Mouse (Mus musculus): ENCODE measurements around the gene Gm10842. TPM values are rescaled to one million over a fixed set of nuclear protein-coding genes. Genes with fewer than 3 reads are reported as not detected.
"Not testable (repeated sequence)": the region's sequence is repeated elsewhere in the genome, so short reads cannot be mapped to it uniquely, and the experiment has no call there.

Gene Gm10842
- polyA plus RNA-seq (2012; rRNA removed), result not detected in 2 replicates

- DNase-seq (ENCODE audit: low read depth), result no peak
Measured at GRCm38 (mm10) chr11:105146593-105146992, at the start of gene Gm10842. Gene Gm10842 (plus strand): TSS chr11:105146893.

DNA sequence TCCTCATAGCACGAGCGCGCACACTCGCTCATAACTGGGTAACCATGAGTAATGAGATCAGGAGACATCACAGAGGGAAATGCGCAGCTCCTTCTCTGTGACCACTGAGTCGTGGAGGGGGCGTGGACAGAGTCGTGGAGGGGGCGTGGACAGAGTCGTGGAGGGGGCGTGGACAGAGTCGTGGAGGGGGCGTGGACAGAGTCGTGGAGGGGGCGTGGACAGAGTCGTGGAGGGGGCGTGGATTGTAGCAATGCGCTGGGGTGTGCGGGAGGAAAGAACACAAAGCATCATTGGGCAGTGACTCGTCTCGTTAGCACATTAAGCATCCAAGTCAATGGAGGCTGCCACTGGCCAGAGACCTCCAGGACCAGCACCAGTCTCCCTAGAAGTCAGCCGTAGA is 34.2 kb upstream of the Gm10842 start:
- DNase-seq (ENCODE audit: low read depth), result not testable (repeated sequence)

DNA sequence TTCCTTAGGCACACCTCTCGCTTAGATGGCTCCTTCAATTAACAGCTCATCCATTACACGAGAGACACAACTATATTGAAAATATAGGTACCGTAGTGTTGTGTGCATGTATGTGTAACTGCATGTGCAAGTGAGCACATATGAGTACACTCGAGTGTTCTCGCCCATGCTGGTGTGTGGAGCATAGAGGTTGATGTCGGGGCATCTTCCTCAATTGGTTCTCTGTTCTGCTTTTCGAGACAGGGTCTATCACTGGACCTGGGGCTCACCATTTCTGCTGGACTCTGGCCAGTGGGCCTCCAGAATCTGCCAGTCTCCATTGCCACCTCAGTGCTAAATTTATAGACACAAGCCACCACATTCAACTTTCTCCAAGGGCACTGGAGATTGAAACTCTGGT is 28.9 kb upstream of the Gm10842 start:
- DNase-seq (ENCODE audit: low read depth), result no peak

GRCm38 (mm10) chr11:105120551-105121061 is 26.1 kb upstream of the Gm10842 start:
- DNase-seq (ENCODE audit: low read depth), result no peak

GRCm38 (mm10) chr11:105121792-105122191 is 24.9 kb upstream of the Gm10842 start:
- DNase-seq (ENCODE audit: low read depth), result not testable (repeated sequence)

DNA sequence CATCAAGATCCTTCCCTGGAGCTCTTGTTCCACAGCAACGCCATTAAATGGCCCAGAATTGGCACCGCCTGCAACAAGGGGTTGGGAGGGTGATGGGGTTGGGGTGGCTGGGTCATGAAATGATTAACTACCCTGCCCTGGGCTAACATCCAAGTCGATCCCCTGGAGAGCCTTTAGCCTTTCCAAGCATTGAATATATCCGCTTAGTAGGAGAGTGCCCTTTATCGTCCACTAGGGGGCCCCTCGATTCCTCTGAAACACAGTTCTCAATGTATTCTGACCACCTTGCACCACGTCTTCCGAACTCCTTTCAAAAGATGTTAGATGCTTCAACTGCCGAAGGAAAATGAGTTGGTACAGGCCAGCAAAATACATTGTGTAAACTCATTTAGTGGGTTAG is 22.7 kb upstream of the Gm10842 start:
- DNase-seq (ENCODE audit: low read depth), result no peak

DNA sequence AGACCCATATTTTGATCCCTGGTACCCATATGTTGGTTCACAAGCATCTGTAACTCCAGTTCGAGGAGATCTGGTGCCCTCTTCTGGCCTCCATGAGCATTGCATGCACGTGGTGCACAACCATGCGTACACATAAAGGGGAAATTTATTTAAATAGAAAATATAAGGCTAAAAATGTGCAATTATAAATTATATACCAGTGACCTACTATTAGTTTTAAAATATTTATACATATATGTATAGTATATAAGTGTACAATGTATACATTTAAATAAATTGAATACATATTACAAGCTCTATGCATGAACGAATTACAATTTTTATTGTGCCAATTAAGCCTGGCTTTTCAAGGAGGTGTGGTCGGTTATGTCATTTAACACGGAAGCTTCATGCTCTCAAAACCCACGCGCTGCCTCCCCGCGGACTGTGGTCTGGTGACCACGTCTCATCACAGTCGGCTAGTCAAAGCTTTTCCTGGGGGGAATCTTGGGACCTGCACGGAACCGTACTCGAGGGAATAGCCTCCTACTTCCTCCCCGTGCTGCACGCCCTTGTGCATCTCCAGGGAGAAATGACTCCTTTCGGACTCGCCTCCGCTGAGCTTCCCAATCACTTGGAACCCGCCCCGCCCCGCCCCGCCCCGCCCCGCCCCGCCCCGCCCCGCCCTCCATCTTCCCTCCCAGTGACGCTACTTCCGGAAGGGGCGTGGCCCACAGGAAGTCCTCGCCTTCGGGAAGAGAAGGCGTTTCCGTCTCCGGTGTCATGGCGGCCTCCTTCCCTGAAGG is 20.8 kb upstream of the Gm10842 start, which contains the start of gene Mettl2:
Mettl2 (plus strand) TSS at position 691 of the 785 bp plus-strand sequence.
- peak; percentile 28 for DNase-seq (ENCODE audit: low read depth)

DNA sequence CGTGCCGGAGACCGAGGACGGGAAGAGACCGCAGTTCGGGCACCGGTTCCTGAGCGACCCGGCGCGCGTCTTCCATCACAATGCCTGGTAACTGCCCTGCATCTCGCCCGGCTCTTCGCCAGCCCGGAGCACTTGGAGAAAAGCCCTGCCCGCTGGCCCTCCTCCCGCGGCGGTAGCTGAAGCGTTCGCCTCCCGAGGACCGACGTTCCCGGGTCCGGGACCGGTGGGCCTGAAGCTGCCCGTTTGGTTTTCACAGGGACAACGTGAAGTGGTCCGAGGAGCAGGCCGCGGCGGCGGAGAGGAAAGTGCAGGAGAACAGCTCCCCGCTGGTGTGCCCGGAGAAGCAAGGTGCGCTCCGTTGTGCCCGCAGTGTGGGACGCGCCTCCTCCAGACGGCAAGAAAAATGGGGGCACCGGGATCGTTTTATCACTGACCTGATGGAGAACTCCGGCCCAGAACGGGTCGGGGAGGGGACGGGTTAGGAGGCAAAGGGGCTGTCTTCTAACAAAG is 20.1 kb upstream of the Gm10842 start:
- no peak for DNase-seq (ENCODE audit: low read depth)

DNA sequence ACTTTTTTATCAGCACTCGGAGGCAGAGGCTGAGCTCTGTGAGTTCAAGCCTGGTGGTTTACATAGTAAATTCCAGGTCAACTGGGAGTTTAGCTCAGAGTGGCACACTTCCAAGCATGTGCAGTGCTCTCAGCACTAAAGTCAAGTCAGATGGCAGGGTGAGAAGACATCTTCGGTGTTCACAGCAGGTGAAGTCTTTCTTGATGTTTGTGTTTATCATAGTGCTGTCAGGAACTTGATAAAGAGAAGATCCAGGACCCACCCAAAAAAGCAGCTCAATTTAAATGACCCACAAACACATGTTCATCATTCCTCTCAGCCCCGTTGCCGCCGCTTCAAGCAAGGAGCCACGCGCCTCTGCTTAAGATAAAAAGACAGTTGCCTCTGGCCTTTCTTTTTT is 11.0 kb upstream of the Gm10842 start:
- DNase-seq (ENCODE audit: low read depth), result no peak

DNA sequence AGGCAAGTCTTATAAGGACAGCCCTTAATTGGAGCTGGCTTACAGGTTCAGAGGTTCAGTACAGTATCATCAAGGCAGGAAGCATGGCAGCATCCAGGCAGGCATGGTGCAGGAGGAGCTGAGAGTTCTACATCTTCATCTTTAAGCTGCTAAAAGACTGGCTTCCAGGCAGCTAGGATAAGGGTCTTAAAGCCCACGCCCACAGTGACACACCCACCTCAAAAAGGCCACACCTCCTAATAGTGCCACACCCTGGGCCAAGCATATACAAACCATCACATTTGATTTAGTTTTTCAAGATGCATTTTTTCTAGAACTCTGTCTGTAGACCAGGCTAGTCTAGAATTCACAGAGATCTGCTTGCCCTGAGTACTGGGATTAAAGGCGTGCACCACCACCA is 9.4 kb upstream of the Gm10842 start:
- not testable (repeated sequence) for DNase-seq (ENCODE audit: low read depth)

- not testable (repeated sequence) for DNase-seq (ENCODE audit: low read depth)
Measured at GRCm38 (mm10) chr11:105140512-105140911, 6.2 kb upstream of the Gm10842 start.

DNA sequence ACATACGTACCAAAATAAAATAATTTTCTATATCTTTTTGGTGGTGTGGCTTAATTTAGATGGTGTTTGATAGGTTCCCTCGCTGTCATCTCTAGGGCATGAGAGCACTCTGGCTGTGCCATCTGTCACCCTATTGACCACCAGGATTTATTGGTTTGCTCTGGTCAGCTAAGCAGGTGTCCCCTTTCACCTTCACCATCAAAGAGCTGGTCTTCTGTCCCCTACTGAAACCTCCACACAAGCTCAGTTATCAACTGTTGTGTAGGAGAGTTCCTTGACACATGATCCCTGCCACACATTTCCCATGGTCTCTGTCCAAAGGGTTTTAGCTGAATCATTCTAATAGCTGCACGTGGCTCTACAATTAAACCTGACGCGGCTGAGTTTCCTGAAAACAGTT is 5.6 kb upstream of the Gm10842 start:
- no peak for DNase-seq (ENCODE audit: low read depth)

- DNase-seq (ENCODE audit: low read depth), result no peak
Measured at GRCm38 (mm10) chr11:105143564-105143963, 3.1 kb upstream of the Gm10842 start.

DNA sequence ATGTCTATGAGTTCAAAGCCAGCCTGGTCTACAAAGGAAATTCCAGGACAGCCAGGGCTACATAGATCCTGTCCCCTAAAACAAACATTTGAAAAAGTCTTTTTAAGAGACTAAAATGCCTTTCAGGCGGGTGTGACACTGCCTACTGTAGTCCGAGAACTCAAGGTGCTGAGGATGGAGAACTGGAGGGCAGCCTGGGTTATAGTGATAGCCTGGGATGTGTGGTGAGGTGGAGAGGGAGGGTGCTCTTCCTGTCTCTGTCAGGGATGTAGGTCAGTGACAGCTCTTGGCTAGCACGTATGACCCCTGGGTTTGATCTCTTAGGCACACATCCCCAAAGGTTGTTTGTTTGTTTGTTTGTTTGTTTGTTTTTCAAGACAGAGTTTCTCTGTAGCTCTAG is 2.6 kb upstream of the Gm10842 start:
- no peak for DNase-seq (ENCODE audit: low read depth)

- DNase-seq (ENCODE audit: low read depth), result no peak
Measured at GRCm38 (mm10) chr11:105144508-105145210, 2.0 kb upstream of the Gm10842 start.

DNA sequence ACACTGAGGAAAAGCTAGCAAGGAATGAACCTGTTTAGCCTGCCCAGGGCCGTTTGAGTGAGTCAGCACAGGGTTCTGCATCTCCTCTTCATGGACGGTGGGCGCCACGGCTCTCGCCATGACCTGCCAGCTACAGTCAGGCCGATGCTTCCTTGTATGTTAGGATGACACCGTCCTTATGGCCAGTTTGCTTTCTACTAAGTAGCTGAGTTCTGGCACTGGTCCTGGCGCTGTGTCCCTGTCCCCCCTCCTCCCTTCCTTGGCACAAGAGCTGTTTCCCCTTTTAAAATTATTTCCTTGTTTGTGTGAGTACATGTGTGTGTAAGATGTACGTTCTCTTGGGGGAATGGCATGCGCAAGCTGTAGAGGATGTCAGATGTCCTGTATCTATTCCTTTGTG is 1.5 kb upstream of the Gm10842 start:
- DNase-seq (ENCODE audit: low read depth), result no peak

DNA sequence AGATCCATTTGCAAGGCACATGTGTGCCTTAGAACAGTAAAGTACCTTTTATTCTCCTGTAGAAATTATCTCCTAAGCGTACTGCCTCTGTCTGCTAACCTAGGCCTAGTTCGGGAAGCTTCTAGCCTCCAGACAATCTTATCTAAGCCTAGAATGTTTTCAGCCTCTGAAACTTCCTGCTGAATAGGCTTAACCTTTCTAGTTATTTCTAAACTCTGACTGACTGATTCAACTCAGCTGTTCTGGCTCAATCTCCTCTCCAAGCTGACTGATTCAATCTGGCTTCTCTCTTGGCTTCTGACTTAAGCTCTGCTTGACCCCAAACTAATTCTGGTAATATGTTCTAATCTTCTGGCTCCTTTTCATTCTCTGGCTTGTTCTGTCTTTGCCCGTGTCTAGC is 2.7 kb downstream of the Gm10842 start:
- DNase-seq (ENCODE audit: low read depth), result no peak

DNA sequence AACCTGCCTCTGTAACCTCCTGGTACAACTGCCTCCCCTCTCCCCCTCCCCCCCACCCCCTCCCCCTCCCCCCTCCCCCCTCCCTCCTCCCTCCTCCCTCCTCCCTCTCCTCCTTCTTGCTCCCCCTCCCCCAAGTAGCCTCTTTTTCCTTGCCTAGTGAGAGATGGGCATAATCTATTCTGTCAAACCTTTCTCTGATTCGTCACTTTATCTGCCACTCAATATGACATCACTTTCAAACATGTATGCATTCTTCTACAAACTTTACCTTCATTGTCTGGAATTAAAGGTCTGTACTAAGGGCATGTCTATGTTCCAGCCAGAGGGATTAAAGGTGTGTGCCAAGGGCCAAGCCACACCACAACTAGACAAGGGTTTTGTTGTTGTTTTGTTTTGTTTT is 3.1 kb downstream of the Gm10842 start:
- no peak for DNase-seq (ENCODE audit: low read depth)

GRCm38 (mm10) chr11:105150691-105151090 is 4.0 kb downstream of the Gm10842 start:
- no peak for DNase-seq (ENCODE audit: low read depth)

DNA sequence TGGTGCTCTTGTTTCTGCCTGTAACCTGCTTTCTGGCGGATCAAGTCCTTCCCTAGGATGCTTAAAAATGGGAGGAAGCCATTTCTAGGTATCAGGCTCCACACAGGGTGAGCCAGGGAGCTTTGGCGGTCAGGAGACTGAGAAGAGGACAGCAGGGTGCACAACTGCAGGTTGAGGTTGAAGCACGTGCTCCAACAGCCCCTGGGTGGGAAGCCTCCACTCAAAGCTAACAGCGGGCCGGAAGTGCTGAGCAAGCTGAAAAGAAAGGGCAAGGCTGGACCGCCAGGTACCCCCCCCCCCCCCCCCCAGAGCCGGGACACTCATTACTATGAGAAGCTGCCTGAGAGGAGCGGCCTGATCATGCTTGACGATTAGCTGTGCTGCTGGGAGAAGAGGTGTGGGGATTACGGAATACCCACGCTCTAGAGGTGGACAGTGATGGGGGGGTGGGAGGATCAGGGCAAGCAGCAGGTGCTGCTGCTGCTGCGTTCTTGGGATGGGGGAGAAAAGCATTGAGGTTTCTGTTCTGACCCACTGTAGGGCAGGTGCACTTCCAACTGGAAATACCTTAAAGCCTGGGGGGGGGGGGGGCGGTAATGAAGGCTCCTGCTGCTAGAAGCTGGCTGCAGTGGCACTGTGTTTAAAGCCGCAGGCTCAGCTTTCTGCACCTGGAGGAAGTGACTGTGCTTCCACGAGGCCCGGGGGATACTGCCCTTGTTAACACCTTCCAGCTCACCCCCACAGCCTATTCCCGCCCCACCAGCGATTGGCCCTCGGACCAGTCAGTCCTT is 4.7 kb downstream of the Gm10842 start:
- no peak for DNase-seq (ENCODE audit: low read depth)

DNA sequence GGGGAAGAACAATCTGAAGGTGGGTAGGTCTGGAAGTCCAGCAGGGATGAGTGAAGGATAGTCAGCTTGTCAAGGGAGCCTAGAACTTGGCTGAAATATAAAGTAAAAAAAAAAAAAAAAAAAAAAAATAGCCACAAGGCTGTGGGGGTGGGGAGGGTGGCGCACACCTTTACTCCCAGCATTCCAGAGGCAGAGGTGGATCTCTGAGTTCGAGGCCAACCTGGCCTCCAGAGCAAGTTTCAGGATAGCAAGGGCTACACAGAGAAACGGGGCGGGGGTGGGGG is 5.3 kb downstream of the Gm10842 start:
- no peak for DNase-seq (ENCODE audit: low read depth)

DNA sequence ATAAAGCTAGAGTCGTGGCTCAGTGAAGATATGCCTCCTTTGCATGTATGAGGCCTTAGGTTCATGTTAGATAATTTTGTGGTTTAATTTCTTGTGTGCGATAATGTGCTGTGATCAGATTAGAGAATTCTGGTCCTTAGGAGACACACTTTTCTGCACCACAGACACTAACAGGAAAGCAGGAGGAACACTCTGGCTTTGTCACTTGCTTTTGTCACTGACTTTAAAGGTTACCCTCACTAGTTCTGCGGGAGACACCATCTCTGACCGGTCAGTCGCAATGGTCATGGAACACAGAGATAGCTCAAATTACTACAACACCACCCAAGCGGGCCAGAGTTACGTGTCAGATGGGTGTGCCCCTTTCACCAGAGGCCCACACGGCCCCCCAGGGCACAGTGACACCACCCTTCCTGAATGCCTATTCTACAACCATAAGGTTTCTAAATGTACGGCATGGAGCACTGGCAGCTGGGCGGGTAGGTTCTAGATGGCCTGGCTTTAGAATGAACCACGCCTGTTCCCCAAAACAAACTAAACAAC is 5.7 kb downstream of the Gm10842 start:
- DNase-seq (ENCODE audit: low read depth), result no peak
